Mouse (Mus musculus) adipocyte (in vitro differentiated cells): ENCODE data around the gene Fes.

Experiments used
- DNase-seq: peaks from one replicate; pipeline ENCODE4 v3.0.0-alpha.2; 2016; ENCODE audit warnings: low spot score

Gene Fes

GRCm38 (mm10) chr7:80374280-80374679 lies 13.5 kb downstream of the Fes start:
- no peak for DNase-seq

GRCm38 (mm10) chr7:80373850-80374249 lies 13.9 kb downstream of the Fes start:
- DNase-seq = no peak

- no peak for DNase-seq
These were observed 14.4 kb downstream of the Fes start for GRCm38 (mm10) chr7:80373352-80373751.

- DNase-seq = no peak
These were observed 15.1 kb downstream of the Fes start for GRCm38 (mm10) chr7:80372667-80373066.

GRCm38 (mm10) chr7:80372166-80372565 lies 15.6 kb downstream of the Fes start:
- no peak for DNase-seq

- DNase-seq = peak; percentile 28
These were observed 16.6 kb downstream of the Fes start, which contains the start of gene Man2a2 for GRCm38 (mm10) chr7:80371041-80371751. Gene Man2a2, minus strand, starts transcription at chr7:80371375.

- peak; percentile 71 for DNase-seq
These were observed 17.1 kb downstream of the Fes start for GRCm38 (mm10) chr7:80370649-80371040.

GRCm38 (mm10) chr7:80369967-80370431 lies 17.7 kb downstream of the Fes start:
- peak; percentile 52 for DNase-seq

- no peak for DNase-seq
These were observed 18.3 kb downstream of the Fes start for GRCm38 (mm10) chr7:80369461-80369860.

GRCm38 (mm10) chr7:80368635-80369421 lies 18.9 kb downstream of the Fes start:
- no peak for DNase-seq

GRCm38 (mm10) chr7:80368009-80368408 lies 19.7 kb downstream of the Fes start:
- no peak for DNase-seq

- no peak for DNase-seq
These were observed 20.5 kb downstream of the Fes start for GRCm38 (mm10) chr7:80367232-80367631.

- no peak for DNase-seq
These were observed 22.0 kb downstream of the Fes start for GRCm38 (mm10) chr7:80365759-80366158.

GRCm38 (mm10) chr7:80360435-80360834 lies 27.3 kb downstream of the Fes start:
- no peak for DNase-seq

GRCm38 (mm10) chr7:80358039-80358438 lies 29.7 kb downstream of the Fes start:
- DNase-seq = peak; percentile 53

GRCm38 (mm10) chr7:80357156-80357555 lies 30.6 kb downstream of the Fes start:
- no peak for DNase-seq

- DNase-seq = no peak
These were observed 31.4 kb downstream of the Fes start for GRCm38 (mm10) chr7:80356351-80356750.

- DNase-seq = no peak
These were observed 34.8 kb downstream of the Fes start for GRCm38 (mm10) chr7:80352920-80353319.

GRCm38 (mm10) chr7:80350808-80351207 lies 36.9 kb downstream of the Fes start:
- no peak for DNase-seq

- no peak for DNase-seq
These were observed 39.8 kb downstream of the Fes start for GRCm38 (mm10) chr7:80347670-80348586.

GRCm38 (mm10) chr7:80346830-80347229 lies 40.9 kb downstream of the Fes start:
- DNase-seq = peak; percentile 38

- no peak for DNase-seq
These were observed 41.6 kb downstream of the Fes start for GRCm38 (mm10) chr7:80346173-80346572.
